ENCODE assay signal across 8 mouse cellular contexts in genomic region chr19:53181003-53181861, GRCm38 (mm10). TPM values are rescaled to one million over a fixed set of nuclear protein-coding genes. Genes with fewer than 3 reads are reported as not detected.
DNase-seq lines count a peak whose midpoint lies in the region; ATAC-seq and TF ChIP-seq lines count a peak whose summit lies in the region.
"Had no signal": no experiment of that assay in that cellular context is flagged by ENCODE, and none has a peak within 500 bp of the region (broad histone marks: within the 10 kb centered on the region; RNA-seq: fewer than 3 reads in every experiment).

No protein-coding gene starts in this region.

- CTCF ChIA-PET in Patski (lab: Charles Lee): interaction anchor here (1.1 to 1.4 kb wide), 4 partner anchors 15 to 173 kb away, joined by 3 to 4 read pairs (median 4); no protein-coding TSS in a partner anchor

- no peak overlapping the region for H3K4me3 ChIP-seq in heart, embryonic 15.5 days
- H3K4me3 ChIP-seq: megakaryocyte, embryonic 14.5 days had no signal

- H3K27me3 ChIP-seq in Patski: no peaks in the 10 kb centered on the region
- no peaks in the 10 kb centered on the region for H3K27me3 ChIP-seq in heart, embryonic 15.5 days
- H3K27me3 ChIP-seq: megakaryocyte, embryonic 14.5 days had no signal

- no peak overlapping the region for H3K4me2 ChIP-seq in heart, embryonic 15.5 days

- POLR2A ChIA-PET in Patski (lab: Charles Lee): interaction anchor here (1.1 kb wide), 1 partner anchor 45 kb away, joined by 3 read pairs; no protein-coding TSS in a partner anchor

- no peak for TF ChIP-seq CTCF in Patski (IDR thresholded peaks at IDR 0.05)

- H3K9ac ChIP-seq in heart, embryonic 15.5 days: no peak overlapping the region

- peak overlapping the region; percentile 78 for H3K27ac ChIP-seq in heart, embryonic 15.5 days

- peak; percentile 69 for DNase-seq in Patski (ENCODE audit: low read depth, low spot score)
- DNase-seq in adrenal gland, postnatal 14 days: peak; percentile 66
- DNase-seq in kidney, postnatal 36 days: peak; percentile 72
- DNase-seq in ovary, postnatal 36 days (ENCODE audit: low spot score): peak; percentile 32
- no peak for DNase-seq in layer of hippocampus, adult 9-10 months (ENCODE audit: low spot score)
- no peak for DNase-seq in yolk sac, embryonic 10.5 days (ENCODE audit: low spot score)

- WGBS in heart, embryonic 15.5 days: 49% methylated on average over 19 of the region's 19 CpGs

- peak; percentile 95 for ATAC-seq in Patski
- ATAC-seq in heart, embryonic 15.5 days (replicated peaks; ENCODE audit: insufficient number of reproducible peaks, insufficient read depth, low FRiP score, low read depth): peak; percentile 50

- H3K4me1 ChIP-seq in heart, embryonic 15.5 days (replicated peaks): peaks cover 63% of the 10 kb centered on the region

- in situ Hi-C loops in Patski (cut with MboI; ENCODE audit: low pct_unique_long_range_greater_than_20kb): no loop called here

- no peaks in the 10 kb centered on the region for H3K9me3 ChIP-seq in heart, embryonic 15.5 days (replicated peaks)
- H3K9me3 ChIP-seq: megakaryocyte, embryonic 14.5 days had no signal

- H3K36me3 ChIP-seq in heart, embryonic 15.5 days: no peaks in the 10 kb centered on the region

RNA-seq across cellular contexts. Expression of gene Add3, which starts 41.0 kb away (rescaled TPM):
- 38.4 TPM for polyA plus RNA-seq in Patski (2021)
- total RNA-seq in adrenal gland, postnatal 14 days (2021): 67.6 and 74.5 TPM in 2 replicates
- polyA plus RNA-seq in heart, embryonic 15.5 days (2015; fragmentation: Nextera tagmentation; extraction: Ambion mirVana): 112 and 118 TPM in 2 replicates

Comparison
In these comparisons a context has a peak if more than half of its experiments do, and no peak if none do; other contexts are left out.
1. DNase-seq: peak in Patski (single experiment), adrenal gland, postnatal 14 days (single experiment), kidney, postnatal 36 days (2 of 2) and ovary, postnatal 36 days (single experiment); none in layer of hippocampus, adult 9-10 months (single experiment) and yolk sac, embryonic 10.5 days (single experiment).